Mouse (Mus musculus) erythroblast, embryonic 14.5 days (primary cell): ENCODE results near the gene Vti1a.

Experiments
- GATA1 ChIP-seq: IDR thresholded peaks from 2 replicates; pipeline ENCODE4 v1.6.1; 2012; ENCODE audit warnings: low read length, inconsistent platforms, mixed read lengths
- TAL1 ChIP-seq: IDR thresholded peaks from 3 replicates; pipeline ENCODE4 v1.6.1; 2012; ENCODE audit warnings: low read length, inconsistent platforms, mixed read lengths

- no peak for TF ChIP-seq GATA1
- no peak for TF ChIP-seq TAL1
Observed at GRCm38 (mm10) chr19:55481308-55481707, 165.2 kb downstream of the Vti1a start.
